Mouse (Mus musculus) liver, embryonic 14.5 days (tissue): ENCODE data around the gene Pbx1.

Experiments used
- CTCF ChIP-seq: IDR thresholded peaks from 2 replicates; pipeline ENCODE4 v1.5.1; 2016; ENCODE audit warnings: antibody characterized with exemption, low read depth, control low read depth
- EP300 ChIP-seq: IDR thresholded peaks from 2 replicates; pipeline ENCODE4 v1.6.1; 2016; ENCODE audit warnings: antibody characterized with exemption, low read depth

DNA sequence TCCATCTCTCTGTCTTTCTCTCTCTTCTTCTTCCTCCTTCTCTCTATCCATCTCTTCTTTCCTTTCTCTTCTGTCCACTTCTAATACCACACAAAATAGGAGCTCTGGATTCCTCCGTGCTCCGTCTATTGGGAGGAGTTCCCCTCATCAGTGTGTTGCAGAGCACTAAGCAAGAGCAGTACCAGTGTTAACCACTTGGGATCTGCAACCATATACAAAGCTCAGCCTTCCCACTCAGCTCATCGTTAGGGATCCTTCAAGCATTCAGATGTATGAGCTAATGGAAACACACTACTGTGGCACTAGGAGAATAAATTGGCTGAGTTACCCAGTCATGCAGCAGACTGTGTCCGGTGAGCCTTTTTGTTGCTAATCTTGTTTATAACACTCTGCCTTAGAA, 314.7 kb downstream of the Pbx1 start:
- TF ChIP-seq CTCF (no peak), EP300 (no peak)
